Mouse (Mus musculus) thymus, adult 2 months (tissue): ENCODE results near the gene Pde10a.

ENCODE experiments used
- CTCF ChIP-seq: fragments of 200-500 bp; IDR thresholded peaks from 2 replicates; pipeline ENCODE4 v1.5.1; 2012; ENCODE audit warnings: mild to moderate bottlenecking, control low read depth, low read length, moderate library complexity, borderline replicate concordance; ENCODE audit not compliant: control insufficient read depth, poor library complexity, insufficient read depth; ENCODE audit errors: extremely low read depth
- POLR2A ChIP-seq: fragments of 200-500 bp; IDR thresholded peaks from 2 replicates; pipeline ENCODE4 v1.6.1; 2012; ENCODE audit warnings: mild to moderate bottlenecking, low read length, control low read depth, moderate library complexity; ENCODE audit not compliant: control insufficient read depth, poor library complexity, insufficient read depth; ENCODE audit errors: extremely low read depth

DNA sequence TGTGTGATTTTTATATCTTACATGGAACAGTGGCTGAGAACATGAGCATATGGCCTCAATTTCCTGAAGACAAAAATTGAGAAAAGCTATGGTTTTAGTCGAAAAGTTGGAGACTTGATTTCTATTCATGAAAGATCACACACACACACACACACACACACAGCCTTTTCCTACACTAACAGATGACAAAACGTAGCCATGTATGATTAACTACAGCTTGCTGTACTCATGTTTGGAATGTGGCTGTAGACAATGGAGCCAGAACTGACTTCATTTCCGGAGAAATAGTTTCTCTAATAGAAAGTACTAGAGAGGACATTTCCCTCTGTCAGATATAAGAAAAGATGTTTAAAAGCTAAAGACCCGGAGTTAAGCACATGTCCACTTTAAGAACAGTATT is 334.3 kb downstream of the Pde10a start:
- no peak for TF ChIP-seq POLR2A
- no peak for TF ChIP-seq CTCF
